Mouse (Mus musculus) gonadal fat pad, adult 2 months (tissue): ENCODE data around the gene Cd2ap. TPM values are rescaled to one million over a fixed set of nuclear protein-coding genes. Genes with fewer than 3 reads are reported as not detected.
A peak's percentile ranks its signal among the peaks of the same experiment; 100 is the strongest.

Experiments
- DNase-seq: peaks from one replicate; pipeline ENCODE4 v3.0.0-alpha.2; 2012; ENCODE audit warnings: low read depth
- polyA plus RNA-seq: library from polyadenylated mRNA; depleted of rRNA; stranded (reverse); fragments of >200 nt; gene quantifications from 2 replicates; pipeline ENCODE4 v1.2.3, GENCODE M21; 2012; rRNA removed

Gene Cd2ap
- polyA plus RNA-seq, 1 experiment, result 13.3 TPM

DNA sequence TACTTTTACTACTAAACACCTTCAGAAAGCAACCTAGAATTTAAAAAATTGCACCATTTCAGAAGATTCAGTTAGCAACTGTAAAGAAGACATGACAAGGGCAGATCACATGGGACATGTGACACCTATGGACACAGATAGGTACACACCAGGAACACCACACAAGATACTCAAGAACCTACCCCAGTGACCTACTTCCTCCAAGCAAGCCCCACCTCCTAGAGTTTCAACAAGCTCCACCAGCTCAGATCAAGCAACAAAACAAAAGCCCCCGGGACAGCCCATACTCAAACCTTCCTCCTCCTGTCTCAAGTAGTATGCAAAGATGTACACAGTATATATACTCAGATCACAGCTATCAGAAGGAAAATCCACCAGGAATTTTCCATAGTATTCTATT is 16.1 kb downstream of the Cd2ap start:
- no peak for DNase-seq

DNA sequence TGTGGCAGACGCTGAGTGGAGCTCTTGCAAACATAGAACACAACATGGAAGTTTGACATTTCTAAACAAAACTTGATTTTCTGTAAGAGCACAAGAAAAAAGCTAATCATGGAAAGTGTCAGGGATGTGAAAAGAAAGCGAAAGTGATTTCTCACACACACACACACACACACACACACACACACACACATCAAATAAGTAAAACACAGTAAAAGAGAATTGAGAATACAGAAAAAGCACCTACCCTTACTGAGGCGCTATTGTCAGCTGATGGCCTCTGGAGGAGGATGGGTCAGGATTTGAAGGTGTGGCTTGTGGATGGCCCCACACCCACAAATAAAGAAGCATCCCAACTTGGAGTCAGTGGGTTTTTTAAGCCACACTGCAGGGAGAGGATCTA is 19.0 kb downstream of the Cd2ap start:
- DNase-seq, result no peak

DNA sequence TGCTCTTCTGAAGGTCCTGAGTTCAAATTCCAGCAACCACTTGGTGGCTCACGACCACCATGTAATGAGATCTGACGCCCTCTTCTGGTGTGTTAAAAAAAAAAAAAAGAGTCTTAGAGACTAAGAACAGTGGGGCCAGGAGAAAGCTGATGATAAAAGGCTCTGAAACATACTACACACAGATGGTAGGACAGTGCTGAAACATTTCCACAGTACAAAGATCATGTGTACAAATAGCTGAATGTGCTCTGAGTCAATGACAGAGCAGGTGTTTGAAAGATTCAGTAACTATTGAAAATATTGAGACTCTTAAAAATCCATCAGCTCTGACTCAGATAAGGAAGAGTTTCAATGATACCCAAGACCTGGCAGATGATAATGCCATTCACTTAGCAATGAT is 29.4 kb downstream of the Cd2ap start:
- no peak for DNase-seq

DNA sequence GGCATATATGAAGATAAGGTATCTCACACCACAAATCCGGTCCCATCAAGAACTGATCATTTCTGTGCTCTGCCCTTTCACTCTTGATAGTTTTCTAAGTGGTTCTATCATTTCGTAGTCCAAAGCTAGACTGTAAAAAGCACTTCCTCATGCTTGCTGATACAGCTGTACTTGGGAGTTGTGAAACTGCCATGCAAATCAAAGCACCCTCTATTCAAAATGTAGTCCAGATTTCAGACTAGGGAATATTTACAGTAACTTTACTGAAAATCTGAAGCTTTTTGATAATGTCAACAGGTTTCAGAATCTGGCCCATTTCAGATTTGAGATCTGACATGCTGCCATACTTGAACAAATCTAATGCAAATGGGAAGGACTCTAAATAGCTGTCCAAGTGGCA is 39.3 kb downstream of the Cd2ap start:
- DNase-seq, result no peak

- no peak for DNase-seq
These were observed 53.7 kb downstream of the Cd2ap start for GRCm38 (mm10) chr17:42822787-42823186.

DNA sequence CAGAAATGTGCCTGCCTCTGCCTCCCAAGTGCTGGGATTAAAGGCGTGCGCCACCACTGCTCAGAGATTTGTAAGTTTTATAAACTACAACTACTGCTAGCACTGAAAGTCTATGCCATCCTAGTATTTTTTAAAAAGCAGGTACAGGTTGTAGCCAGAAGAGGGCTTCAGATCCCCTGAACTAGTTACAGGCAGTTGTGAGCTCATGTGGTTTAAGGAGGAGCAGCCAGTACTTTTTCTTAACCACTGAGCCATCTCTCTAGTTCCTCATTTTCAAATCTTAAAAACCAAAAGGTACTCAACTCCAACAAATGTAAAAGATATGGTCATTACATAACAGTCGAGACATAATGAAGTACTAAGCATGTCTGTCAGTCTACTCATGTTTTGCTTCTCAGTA is 61.1 kb downstream of the Cd2ap start:
- no peak for DNase-seq

- no peak for DNase-seq
These were observed 84.0 kb downstream of the Cd2ap start for GRCm38 (mm10) chr17:42792412-42792975.

DNA sequence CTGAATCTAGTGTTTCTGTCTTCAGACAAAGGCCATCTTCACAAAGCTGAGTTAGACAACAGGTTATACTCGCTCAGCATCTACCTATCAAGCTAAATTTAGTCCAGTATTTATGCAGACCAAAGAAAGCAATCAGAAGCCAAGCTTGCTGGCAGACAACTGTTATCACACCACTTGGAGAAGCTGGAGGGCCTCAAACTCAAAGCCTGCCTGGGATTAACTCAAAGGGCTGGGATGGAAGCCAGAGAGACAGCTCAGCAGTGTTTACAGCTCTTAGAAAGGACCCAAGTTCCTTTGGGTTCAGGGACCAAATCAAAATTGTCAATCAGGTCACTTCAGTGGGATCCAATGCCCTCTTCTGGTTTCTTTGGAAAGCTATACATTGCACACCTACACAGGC is 85.7 kb downstream of the Cd2ap start:
- DNase-seq, result no peak

DNA sequence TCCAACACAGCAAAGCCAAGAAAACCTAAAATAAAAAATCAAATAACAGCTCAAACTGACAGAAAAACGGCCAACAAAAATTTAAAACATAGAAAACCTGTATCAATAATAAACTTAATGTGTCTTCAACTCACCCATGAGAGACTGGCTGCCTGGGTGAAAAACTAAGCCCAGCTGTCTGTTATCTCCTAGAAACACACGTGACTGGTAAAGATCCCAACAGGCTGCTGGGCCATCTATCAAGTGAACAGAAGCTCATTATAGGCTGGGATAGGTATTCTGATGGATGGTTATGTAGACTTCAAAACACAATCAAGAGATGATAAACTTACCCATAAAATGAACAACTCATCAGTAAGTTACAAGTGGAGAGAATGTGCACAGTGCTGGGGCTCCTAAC is 86.7 kb downstream of the Cd2ap start:
- DNase-seq, result no peak

DNA sequence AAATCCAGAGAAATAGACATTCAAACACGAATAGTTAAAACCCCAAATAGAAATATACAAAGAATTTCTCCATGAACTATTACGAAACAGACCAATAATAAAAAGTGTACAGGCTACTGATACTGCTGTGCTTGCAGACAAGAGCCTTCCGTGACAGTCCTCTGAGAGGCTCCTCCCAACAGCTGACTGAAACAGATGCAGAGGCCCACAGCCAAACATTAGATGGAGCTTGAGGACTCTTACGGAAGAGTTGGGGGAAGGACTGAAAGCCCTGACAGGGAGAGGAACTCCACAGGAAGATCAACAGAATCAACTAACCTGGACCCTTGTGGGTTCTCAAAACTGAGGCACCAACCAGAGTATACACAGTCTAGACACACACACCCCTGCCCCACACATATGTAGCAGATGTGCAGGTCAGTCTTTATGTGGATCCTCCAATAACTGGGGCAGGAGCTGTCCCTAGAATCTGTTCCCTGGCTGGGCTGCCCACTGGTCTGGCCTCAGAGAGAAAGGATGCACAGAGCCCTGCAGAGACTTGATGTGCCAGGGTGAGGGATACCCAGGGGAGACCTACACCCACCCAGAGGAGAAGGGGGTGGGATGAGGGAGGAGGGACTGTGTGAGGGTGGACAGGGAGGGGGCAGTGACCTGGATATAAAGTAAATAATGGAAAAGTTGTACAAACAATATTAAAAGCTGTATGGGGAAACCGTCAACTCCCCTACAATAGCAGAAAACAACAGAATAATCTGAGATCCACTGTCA is 87.6 kb downstream of the Cd2ap start:
- DNase-seq, result no peak

DNA sequence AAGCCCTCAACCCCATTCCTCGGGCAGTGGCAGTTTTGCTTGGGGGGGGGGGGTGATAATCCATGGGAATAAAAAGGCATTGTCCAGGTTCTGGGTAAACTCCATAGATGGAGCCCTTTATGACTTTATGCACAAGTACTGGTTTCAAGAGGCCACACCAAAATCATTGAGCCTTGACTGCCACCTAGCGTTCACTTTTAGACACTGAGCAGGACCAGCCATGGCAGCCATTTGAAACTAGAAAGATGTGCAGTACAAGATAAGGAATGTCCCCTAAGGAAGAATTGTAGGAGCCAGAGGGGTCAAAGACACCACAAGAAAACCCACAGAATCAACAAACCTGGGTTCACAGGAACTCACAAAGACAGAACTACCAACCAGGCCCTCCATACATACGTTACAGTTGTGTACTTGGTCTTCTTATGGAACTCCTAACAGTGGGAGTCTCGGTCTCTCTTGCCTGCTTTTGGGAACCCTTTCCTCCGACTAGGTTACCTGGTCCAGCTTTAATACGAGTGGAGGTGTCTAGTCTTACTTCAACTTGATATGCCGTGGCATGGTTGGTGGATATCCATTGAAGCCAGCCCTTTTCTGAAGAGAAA is 94.2 kb downstream of the Cd2ap start:
- no peak for DNase-seq

DNA sequence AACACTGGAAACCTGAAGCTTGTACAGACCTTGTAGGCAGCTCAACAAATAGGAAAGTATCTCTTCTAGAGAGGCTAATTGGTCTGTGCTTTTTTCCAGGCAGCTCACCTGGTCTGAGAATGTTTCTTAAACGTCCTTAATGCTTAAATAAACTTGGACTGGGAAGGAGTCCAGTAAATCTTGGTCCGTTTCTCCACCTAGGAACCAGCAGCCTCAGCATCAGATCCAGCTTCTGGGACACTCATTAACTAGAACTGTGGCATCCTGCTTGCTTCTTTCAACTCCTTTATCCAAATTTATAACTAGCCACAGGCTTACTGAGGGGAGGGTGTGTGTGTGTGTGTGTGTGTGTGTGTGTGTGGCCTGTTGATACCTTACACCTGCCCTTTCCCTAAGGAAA is 122.7 kb downstream of the Cd2ap start:
- no peak for DNase-seq

DNA sequence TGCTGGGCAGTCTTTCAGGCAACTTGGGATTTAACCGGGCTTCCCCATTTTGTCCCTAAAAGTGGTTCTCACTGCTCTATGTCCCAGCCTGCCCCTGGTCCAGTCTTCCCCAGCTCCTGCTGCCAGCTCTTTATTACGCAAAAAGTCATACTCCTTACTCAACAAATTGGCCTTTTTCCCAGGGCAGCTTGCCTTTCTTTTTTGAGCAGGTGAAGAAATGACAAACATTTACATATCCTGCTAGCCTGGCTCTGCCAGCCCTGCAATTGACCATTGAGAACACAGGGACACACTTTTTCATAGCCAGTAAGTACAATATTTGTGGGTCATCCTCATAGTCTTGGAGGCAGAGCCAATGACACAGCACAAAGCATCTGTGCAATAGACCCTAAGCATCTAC is 124.3 kb downstream of the Cd2ap start:
- peak; percentile 89 for DNase-seq

- DNase-seq, result no peak
These were observed 130.6 kb downstream of the Cd2ap start for GRCm38 (mm10) chr17:42745657-42746420.

Other genes starting within 250 kb of the Cd2ap start
- gene Adgrf4, start 184.4 kb downstream of the Cd2ap start, polyA plus RNA-seq, result 0.31 and 0.33 TPM in 2 replicates
- gene Adgrf2, start 134.5 kb downstream of the Cd2ap start, polyA plus RNA-seq, result 0.07 and 0.14 TPM in 2 replicates
- gene Tnfrsf21, start 139.9 kb upstream of the Cd2ap start, polyA plus RNA-seq, result 35.6 and 40.1 TPM in 2 replicates